Mouse (Mus musculus) heart, embryonic 11.5 days (tissue): Measurements from ENCODE around the gene Lrrc25. TPM values are rescaled to one million over a fixed set of nuclear protein-coding genes. Genes with fewer than 3 reads are reported as not detected.
"Not testable (repeated sequence)": the region's sequence is repeated elsewhere in the genome, so short reads cannot be mapped to it uniquely, and the experiment has no call there.

Experiments
- ATAC-seq: fragments of 200-750 bp; cut with Nextera tagmentation; replicated peaks from 2 replicates; pipeline ENCODE4 v1.8.0; 2017; ENCODE audit warnings: moderate library complexity; ENCODE audit not compliant: insufficient number of reproducible peaks, low FRiP score, low TSS enrichment
- H3K27ac ChIP-seq: fragments of 300-500 bp; sonication (generic); 2 replicates; pipeline ENCODE4 v1.5.1; 2014; ENCODE audit warnings: mild to moderate bottlenecking, low read depth, low read length
- H3K27me3 ChIP-seq: fragments of 300-500 bp; sonication (generic); 2 replicates; pipeline ENCODE4 v1.6.1; 2014; ENCODE audit warnings: mild to moderate bottlenecking, low read length, mixed read lengths; ENCODE audit not compliant: control insufficient read depth, insufficient read depth
- H3K36me3 ChIP-seq: fragments of 300-500 bp; sonication (generic); 2 replicates; pipeline ENCODE4 v1.6.1; 2014; ENCODE audit warnings: mild to moderate bottlenecking, low read length, moderate library complexity, mixed read lengths; ENCODE audit not compliant: control insufficient read depth, insufficient read depth
- H3K4me1 ChIP-seq: fragments of 300-500 bp; sonication (generic); 2 replicates; pipeline ENCODE4 v1.6.1; 2014; ENCODE audit warnings: low read length; ENCODE audit not compliant: control insufficient read depth, insufficient read depth
- H3K4me2 ChIP-seq: fragments of 300-500 bp; sonication (generic); 2 replicates; pipeline ENCODE4 v1.6.1; 2014; ENCODE audit warnings: mild to moderate bottlenecking, moderate library complexity
- H3K4me3 ChIP-seq: fragments of 300-500 bp; sonication (generic); 2 replicates; pipeline ENCODE4 v1.5.1; 2014; ENCODE audit warnings: low read depth, low read length
- H3K9ac ChIP-seq: fragments of 300-500 bp; sonication (generic); 2 replicates; pipeline ENCODE4 v1.6.1; 2014; ENCODE audit warnings: mild to moderate bottlenecking, low read depth, low read length, moderate library complexity
- H3K9me3 ChIP-seq: fragments of 300-500 bp; sonication (generic); replicated peaks from 2 replicates; pipeline ENCODE4 v1.6.1; 2016; ENCODE audit warnings: low read length; ENCODE audit not compliant: control insufficient read depth
- WGBS: fragments of 180-500 bp; shearing (Covaris S2); extraction: QIAGEN DNeasy Blood & Tissue Kit; methylation state at CpG from one replicate; pipeline ENCODE4 v1.1.7; 2014; ENCODE audit not compliant: insufficient replicate concordance; 5-methylcytosine and 5-hydroxymethylcytosine counted together
- polyA plus RNA-seq: library from polyadenylated mRNA; unstranded; fragments of >200 nt; fragmentation: Nextera tagmentation; extraction: Ambion mirVana; gene quantifications from 2 replicates; pipeline ENCODE4 v1.2.1, GENCODE M21; 2014

Lrrc25 gene
- polyA plus RNA-seq, 1 experiment from 2014 or later, result 0.19 TPM

DNA sequence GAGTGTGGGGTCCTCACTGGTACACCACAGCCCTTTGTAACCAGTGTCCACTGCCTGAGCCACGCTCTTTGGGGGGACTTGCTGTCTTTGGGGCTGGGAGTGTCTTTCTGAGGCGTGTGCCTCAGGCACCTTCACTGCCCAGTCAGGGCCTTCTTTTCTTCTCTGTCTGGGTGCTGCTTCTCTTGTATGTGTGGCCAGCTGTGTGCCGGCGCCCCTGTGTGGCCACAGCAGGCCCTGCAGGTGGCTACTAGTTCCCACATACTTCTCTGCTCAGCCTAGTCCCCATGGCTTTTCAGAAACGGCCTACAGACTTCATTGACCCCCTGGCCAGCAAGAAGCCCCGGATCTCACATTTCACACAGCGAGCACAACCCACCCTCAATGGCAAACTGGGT is 30.7 kb upstream of the Lrrc25 start:
- H3K4me2 ChIP-seq, result no peak overlapping the region
- 34% methylated on average over 7 of the region's 7 CpGs for WGBS
- no peak overlapping the region for H3K4me3 ChIP-seq
- H3K9me3 ChIP-seq, result no peaks in the 10 kb centered on the region
- H3K36me3 ChIP-seq, result peaks cover 39% of the 10 kb centered on the region
- no peak overlapping the region for H3K27ac ChIP-seq
- no peaks in the 10 kb centered on the region for H3K27me3 ChIP-seq
- ATAC-seq, result no peak
- H3K4me1 ChIP-seq, result no peaks in the 10 kb centered on the region
- no peak overlapping the region for H3K9ac ChIP-seq

DNA sequence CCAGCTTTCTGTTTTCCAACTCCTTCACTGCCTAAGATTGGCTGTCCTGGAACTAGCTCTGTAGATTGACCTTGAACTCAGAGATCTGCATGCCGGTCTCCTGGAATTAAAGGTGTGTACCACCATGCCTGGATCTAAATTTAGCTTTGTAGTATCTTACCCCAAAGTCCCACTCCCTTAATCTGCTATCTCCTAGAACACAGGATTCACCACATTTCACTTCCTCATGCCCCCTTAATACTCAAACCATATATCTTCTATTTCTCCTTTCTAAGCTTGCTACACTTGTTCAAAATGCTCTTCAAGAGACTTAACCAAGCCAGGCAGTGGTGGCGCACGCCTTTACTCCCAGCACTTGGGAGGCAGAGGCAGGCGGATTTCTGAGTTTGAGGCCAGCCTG is 28.0 kb upstream of the Lrrc25 start:
- not testable (repeated sequence) for H3K4me2 ChIP-seq, H3K27ac ChIP-seq, H3K4me1 ChIP-seq, H3K9me3 ChIP-seq, H3K9ac ChIP-seq, H3K27me3 ChIP-seq, H3K4me3 ChIP-seq, ATAC-seq
- 85% methylated on average over 4 of the region's 4 CpGs for whole genome bisulfite sequencing
- H3K36me3 ChIP-seq, result peaks cover 35% of the 10 kb centered on the region

GRCm38 (mm10) chr8:70591569-70591968 is 24.4 kb upstream of the Lrrc25 start:
- Histone ChIP-seq H3K4me2 (no peak overlapping the region), H3K9ac (0 out of 2 replicates have a peak overlapping the region, but pooled peaks have one; percentile 39), H3K36me3 (peaks cover 20% of the 10 kb centered on the region), H3K4me3 (no peak overlapping the region), H3K27ac (no peak overlapping the region), H3K4me1 (peaks cover 29% of the 10 kb centered on the region), H3K27me3 (no peaks in the 10 kb centered on the region), H3K9me3 (no peaks in the 10 kb centered on the region)
- no peak for ATAC-seq
- WGBS, result 76% methylated on average over 12 of the region's 12 CpGs

DNA sequence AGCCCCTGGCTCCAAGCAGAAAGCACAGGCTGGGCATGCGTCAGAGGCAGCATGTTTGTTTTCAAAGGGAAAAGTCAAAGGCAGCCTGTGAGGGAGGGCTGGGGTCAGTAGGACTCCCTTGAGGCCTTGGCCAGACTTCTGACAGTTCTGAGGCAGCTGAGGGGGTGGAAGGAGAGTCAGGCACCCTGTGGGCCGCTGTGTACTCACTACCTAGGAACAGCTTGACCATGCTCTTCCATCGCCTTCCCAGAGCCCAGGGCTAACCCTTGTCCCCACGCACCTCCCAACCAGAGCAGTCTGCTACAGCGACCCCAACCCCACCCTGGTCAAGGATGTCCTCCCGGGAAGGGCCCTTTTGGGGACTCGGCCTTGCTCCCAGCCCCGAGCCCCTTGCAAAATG is 22.8 kb upstream of the Lrrc25 start:
- no peaks in the 10 kb centered on the region for H3K27me3 ChIP-seq

GRCm38 (mm10) chr8:70593961-70594609 is 21.9 kb upstream of the Lrrc25 start, which contains the start of gene Isyna1:
Gene Isyna1 (plus strand): TSS chr8:70594373.
- Histone ChIP-seq H3K36me3 (peaks cover 18% of the 10 kb centered on the region), H3K27ac (peak within 1 kb of the TSS; percentile 88), H3K27me3 (no peaks in the 10 kb centered on the region), H3K9me3 (no peaks in the 10 kb centered on the region), H3K9ac (peak within 1 kb of the TSS; percentile 76), H3K4me3 (peak within 1 kb of the TSS; percentile 65), H3K4me2 (peak within 1 kb of the TSS; percentile 91), H3K4me1 (peaks cover 45% of the 10 kb centered on the region)
- ATAC-seq, result peak; percentile 89
- WGBS, result 0% methylated on average over 39 of the region's 40 CpGs

More for the DNA sequence above, 22.8 kb upstream of the Lrrc25 start:
- H3K4me1 ChIP-seq, result peaks cover 39% of the 10 kb centered on the region
- WGBS, result 44% methylated on average over 8 of the region's 8 CpGs
- ATAC-seq, result no peak
- peaks cover 18% of the 10 kb centered on the region for H3K36me3 ChIP-seq
- peak overlapping the region; percentile 65 for H3K4me3 ChIP-seq
- no peaks in the 10 kb centered on the region for H3K9me3 ChIP-seq
- H3K9ac ChIP-seq, result peak overlapping the region; percentile 56
- peak overlapping the region; percentile 91 for H3K4me2 ChIP-seq
- peak overlapping the region; percentile 88 for H3K27ac ChIP-seq

DNA sequence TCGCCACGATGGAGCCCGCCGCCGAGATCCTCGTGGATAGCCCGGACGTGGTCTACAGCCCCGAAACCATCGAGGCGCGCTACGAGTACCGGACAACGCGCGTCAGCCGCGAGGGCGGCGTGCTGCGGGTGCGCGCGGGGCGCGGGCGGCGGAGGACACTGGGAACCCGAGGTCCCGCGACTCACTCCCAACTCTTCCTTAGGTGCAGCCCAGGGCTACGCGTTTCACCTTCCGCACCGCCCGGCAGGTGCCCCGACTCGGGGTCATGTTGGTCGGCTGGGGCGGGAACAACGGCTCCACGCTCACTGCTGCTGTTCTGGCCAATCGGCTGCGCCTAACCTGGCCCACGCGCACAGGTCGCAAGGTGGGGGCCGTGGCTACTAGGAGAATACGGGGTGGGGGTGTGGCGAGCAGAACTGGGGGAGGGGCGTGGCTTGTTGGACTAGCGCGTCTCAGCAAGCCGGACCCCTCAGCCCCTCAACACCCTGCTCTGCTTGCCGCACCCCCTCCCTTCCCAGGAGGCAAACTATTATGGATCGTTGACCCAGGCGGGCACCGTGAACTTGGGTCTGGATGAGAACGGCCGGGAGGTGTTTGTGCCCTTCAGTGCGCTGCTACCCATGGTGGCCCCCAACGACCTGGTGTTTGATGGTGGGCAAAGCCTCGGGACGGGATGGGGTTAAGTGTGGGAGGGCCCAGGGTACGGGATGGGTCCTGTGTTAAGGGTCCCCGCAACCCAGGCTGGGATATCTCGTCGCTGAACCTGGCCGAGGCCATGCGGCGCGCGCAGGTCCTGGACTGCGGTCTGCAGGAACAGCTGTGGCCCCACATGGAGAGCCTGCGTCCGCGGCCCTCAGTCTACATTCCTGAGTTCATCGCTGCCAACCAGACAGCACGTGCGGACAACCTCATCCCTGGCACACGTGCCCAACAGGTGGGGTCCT is 21.1 kb upstream of the Lrrc25 start:
- ATAC-seq, result 0 out of 2 replicates have a peak, but pooled peaks have one; percentile 0
- 7% methylated on average over 82 of the region's 82 CpGs for WGBS

DNA sequence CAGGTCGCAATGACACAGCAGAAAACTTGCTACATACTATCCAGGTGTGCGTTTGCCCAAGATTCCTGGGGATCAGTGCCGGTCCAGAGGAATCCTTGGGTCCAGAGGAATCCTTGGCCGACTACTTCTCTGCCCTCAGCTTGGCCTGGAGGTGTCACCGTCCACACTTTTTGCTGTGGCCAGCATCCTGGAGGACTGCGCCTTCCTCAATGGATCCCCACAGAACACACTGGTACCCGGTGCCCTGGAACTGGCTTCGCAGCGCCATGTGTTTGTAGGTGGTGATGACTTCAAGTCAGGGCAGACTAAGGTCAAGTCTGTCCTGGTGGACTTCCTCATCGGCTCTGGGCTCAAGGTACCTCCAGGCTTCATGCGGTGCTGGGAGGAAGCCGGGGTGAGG is 20.1 kb upstream of the Lrrc25 start:
- ATAC-seq, result no peak
- H3K4me2 ChIP-seq, result peak overlapping the region; percentile 91
- no peak overlapping the region for H3K9ac ChIP-seq
- no peak overlapping the region; the same call in 1 of the 2 replicates for H3K4me3 ChIP-seq
- no peaks in the 10 kb centered on the region for H3K27me3 ChIP-seq
- H3K36me3 ChIP-seq, result peaks cover 14% of the 10 kb centered on the region
- 92% methylated on average over 12 of the region's 12 CpGs for WGBS
- no peak overlapping the region for H3K27ac ChIP-seq
- H3K4me1 ChIP-seq, result peaks cover 54% of the 10 kb centered on the region
- no peaks in the 10 kb centered on the region for H3K9me3 ChIP-seq

More for the DNA sequence above, 21.1 kb upstream of the Lrrc25 start:
- Histone ChIP-seq H3K4me1 (peaks cover 45% of the 10 kb centered on the region), H3K4me3 (peak overlapping the region; percentile 65), H3K27me3 (no peaks in the 10 kb centered on the region), H3K9ac (peak overlapping the region; percentile 76), H3K9me3 (no peaks in the 10 kb centered on the region), H3K36me3 (peaks cover 14% of the 10 kb centered on the region), H3K4me2 (peak overlapping the region; percentile 91), H3K27ac (peak overlapping the region; percentile 88)

DNA sequence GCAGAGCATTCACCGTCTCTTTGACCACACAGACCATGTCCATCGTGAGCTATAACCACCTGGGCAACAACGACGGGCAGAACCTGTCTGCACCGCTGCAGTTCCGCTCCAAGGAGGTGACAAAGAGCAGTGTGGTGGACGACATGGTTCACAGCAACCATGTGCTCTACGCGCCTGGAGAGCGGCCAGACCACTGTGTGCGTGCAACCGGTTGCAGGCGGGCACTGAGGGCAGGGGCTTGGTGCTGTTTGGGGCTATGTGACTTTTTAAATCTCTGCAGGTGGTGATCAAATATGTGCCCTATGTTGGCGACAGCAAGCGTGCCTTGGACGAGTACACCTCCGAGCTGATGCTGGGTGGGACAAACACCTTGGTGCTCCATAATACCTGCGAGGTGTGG is 19.7 kb upstream of the Lrrc25 start:
- Histone ChIP-seq H3K4me3 (no peak overlapping the region), H3K4me2 (no peak overlapping the region), H3K27me3 (no peaks in the 10 kb centered on the region), H3K27ac (no peak overlapping the region), H3K4me1 (peaks cover 58% of the 10 kb centered on the region), H3K9me3 (no peaks in the 10 kb centered on the region), H3K36me3 (peaks cover 14% of the 10 kb centered on the region), H3K9ac (no peak overlapping the region)
- no peak for ATAC-seq
- 89% methylated on average over 18 of the region's 18 CpGs for WGBS
